Mouse (Mus musculus) megakaryocyte-erythroid progenitor cell, adult 5 weeks (primary cell): ENCODE data around the gene Hormad1. TPM values are rescaled to one million over a fixed set of nuclear protein-coding genes. Genes with fewer than 3 reads are reported as not detected.

ENCODE experiments used
- polyA plus RNA-seq: library from polyadenylated mRNA; stranded (reverse); fragments of >175 nt; gene quantifications from 2 replicates; pipeline ENCODE4 v1.2.3, GENCODE M21; 2012

Hormad1 gene
- polyA plus RNA-seq = not detected in 2 replicates

DNA sequence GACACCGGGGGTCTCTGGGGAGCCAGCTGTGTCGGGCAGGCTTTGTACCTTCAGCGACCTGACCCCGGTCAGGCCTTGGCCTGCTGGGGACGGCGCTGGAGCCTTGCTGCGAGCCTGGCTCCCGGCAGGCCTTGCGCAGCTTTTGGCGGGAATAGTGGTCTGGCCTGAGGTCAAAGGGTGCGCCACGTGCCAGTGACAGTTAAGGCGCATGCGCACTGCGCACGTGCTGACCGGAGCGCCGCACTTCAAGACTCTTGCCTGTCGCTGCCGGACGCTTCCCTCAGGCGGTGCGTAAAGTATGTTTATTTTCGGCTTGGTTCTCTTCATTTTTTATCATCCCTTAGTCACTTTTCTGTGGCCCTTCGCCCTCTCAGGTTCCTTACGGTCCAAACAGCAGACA, at the start of gene Hormad1:
Gene Hormad1, plus strand, starts transcription at position 241 of the 400 bp plus-strand sequence.

DNA sequence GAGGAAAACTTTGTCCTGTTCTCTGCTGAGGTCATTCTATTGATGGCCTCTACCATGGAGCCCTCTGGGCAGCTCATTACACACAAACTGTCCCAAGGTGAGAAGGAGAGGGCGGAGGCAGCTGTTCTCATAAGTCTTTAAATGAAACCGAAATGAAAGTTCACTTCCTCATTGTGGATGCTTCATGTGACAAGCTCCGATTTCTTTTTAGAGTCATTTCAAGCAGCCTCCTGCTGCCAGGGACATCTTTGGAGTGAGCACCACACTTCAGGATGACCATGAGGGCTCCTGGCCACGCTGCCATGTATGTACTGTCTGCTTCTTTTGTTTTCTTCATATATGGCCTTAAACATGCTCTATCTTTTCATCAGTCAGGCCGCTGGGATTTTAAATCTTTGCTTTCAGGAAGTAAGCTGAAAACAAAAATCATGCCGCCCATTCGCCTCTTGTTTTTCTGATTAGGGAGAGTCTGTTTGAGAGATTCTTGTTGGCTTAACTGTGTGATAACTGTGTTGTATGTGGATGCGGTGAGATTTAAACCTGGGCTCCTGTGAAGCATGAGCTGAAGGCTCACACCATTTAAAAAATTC, 32.8 kb upstream of the Hormad1 start, which contains the start of gene Ctss:
Gene Ctss, plus strand, starts transcription at position 165 of the 590 bp plus-strand sequence.

DNA sequence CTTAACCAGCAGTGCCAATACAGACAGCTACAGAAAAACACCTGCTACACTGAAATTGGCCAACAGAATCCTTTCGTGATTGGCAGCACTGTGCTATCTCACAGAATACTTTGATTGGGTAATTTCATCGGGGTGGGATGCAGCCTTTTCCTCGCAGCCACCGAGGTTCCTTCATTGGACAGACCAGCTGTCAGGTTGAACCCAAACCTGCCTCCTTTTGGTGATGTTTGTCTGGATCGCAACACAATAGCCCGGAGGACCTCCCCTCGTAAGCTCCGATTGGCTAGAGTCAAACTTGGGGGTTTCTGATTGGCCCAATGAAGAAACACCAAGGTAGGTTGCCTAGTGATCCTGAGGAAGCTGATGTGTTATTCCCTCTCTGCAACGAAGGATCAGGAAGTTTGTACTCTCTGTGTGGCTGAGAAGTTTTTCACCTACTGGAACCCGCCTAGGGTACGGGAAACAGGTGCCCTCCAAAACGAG, 29.2 kb downstream of the Hormad1 start, which contains the start of gene Golph3l:
Gene Golph3l, plus strand, starts transcription at position 331 of the 483 bp plus-strand sequence.

DNA sequence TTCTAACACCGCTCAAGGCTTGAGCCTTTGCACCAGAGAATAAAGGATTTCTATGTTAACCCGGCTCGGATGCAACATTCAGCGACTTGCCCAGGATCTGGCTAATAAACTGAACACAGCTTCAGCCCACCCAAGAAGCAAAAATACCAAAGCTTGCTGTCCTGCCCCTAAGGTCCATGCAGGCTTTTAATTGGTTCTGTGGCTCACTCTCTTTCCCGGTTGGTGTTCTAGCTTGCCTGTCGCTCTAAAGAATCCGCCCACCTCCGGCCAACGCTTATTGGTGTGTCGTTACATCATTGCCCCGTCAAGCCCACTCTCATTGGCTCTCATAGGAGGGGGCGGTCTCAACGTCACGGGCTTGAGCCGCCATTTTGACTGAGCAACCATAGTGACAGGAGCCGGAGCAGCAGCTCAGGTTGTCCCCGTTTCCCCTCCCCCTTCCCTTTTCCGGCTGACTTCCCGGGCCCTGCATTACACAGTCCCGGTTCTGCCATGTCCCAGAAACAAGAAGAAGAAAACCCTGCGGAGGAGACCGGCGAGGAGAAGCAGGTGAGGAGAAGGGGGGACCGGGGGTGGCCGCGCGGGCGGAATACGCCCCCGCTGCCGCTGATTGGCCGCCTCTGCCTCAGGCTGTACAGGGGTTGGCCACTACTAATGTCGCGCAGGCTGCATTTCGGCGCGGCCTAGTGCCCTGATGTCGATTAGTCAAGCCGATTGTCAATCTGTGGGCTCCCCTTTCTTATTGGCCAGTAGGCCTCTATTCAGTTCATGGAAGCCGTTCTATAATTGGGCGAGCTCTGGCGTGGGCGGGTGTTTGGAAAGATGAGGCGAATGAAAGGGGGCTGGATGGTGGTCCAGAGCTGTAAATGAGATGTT, 65.4 kb downstream of the Hormad1 start, which contains the start of gene Ensa:
Gene Ensa, plus strand, starts transcription at position 366 of the 876 bp plus-strand sequence.

Other genes starting within 250 kb of the Hormad1 start
- gene Cers2, start 244.9 kb upstream of the Hormad1 start, polyA plus RNA-seq = 352 and 417 TPM in 2 replicates
- gene Setdb1, start 202.5 kb upstream of the Hormad1 start, polyA plus RNA-seq = 12.8 and 14.9 TPM in 2 replicates
- gene 4930558C23Rik, start 156.8 kb upstream of the Hormad1 start, polyA plus RNA-seq = not detected in 2 replicates
- gene Arnt, start 125.3 kb upstream of the Hormad1 start, polyA plus RNA-seq = 14.1 and 15.5 TPM in 2 replicates
- gene Ctsk, start 60.4 kb upstream of the Hormad1 start, polyA plus RNA-seq = not detected in 2 replicates
- gene Ctss, start 32.9 kb upstream of the Hormad1 start, polyA plus RNA-seq = 2.0 and 3.0 TPM in 2 replicates
- 1.2 and 2.4 TPM in 2 replicates for gene Golph3l, start 29.3 kb downstream of the Hormad1 start, polyA plus RNA-seq
- 17.9 and 21.4 TPM in 2 replicates for gene Ensa, start 65.3 kb downstream of the Hormad1 start, polyA plus RNA-seq
- 437 and 552 TPM in 2 replicates for gene Mcl1, start 99.1 kb downstream of the Hormad1 start, polyA plus RNA-seq
- gene Adamtsl4, start 128.2 kb downstream of the Hormad1 start, polyA plus RNA-seq = 1.3 and 1.6 TPM in 2 replicates
- gene Ecm1, start 179.9 kb downstream of the Hormad1 start, polyA plus RNA-seq = 11.3 and 14.5 TPM in 2 replicates
- 41.4 and 54.6 TPM in 2 replicates for gene Tars2, start 200.5 kb downstream of the Hormad1 start, polyA plus RNA-seq